Mouse (Mus musculus) midbrain, embryonic 13.5 days (tissue): ENCODE measurements around the gene Irf2. TPM values are rescaled to one million over a fixed set of nuclear protein-coding genes. Genes with fewer than 3 reads are reported as not detected.

ENCODE experiments used
- ATAC-seq: fragments of 200-750 bp; cut with Nextera tagmentation; 2 replicates; pipeline ENCODE4 v1.8.0; 2017; ENCODE audit warnings: mild to moderate bottlenecking, moderate TSS enrichment, moderate library complexity
- H3K27ac ChIP-seq: fragments of 300-500 bp; sonication (generic); 2 replicates; pipeline ENCODE4 v1.5.1; 2015; ENCODE audit warnings: inconsistent platforms, mild to moderate bottlenecking, moderate library complexity
- H3K27me3 ChIP-seq: fragments of 300-500 bp; sonication (generic); 2 replicates; pipeline ENCODE4 v1.6.1; 2015; ENCODE audit warnings: mild to moderate bottlenecking, inconsistent platforms
- H3K36me3 ChIP-seq: fragments of 300-500 bp; sonication (generic); 2 replicates; pipeline ENCODE4 v1.6.1; 2015; ENCODE audit warnings: mild to moderate bottlenecking, inconsistent platforms
- H3K4me1 ChIP-seq: fragments of 300-500 bp; sonication (generic); replicated peaks from 2 replicates; pipeline ENCODE4 v1.6.1; 2015; ENCODE audit warnings: inconsistent platforms
- H3K4me2 ChIP-seq: fragments of 300-500 bp; sonication (generic); replicated peaks from 2 replicates; pipeline ENCODE4 v1.6.1; 2015; ENCODE audit warnings: moderate library complexity, mild to moderate bottlenecking, inconsistent platforms
- H3K4me3 ChIP-seq: fragments of 300-500 bp; sonication (generic); replicated peaks from 2 replicates; pipeline ENCODE4 v1.5.1; 2015; ENCODE audit warnings: mild to moderate bottlenecking, inconsistent platforms
- H3K9ac ChIP-seq: fragments of 300-500 bp; sonication (generic); replicated peaks from 2 replicates; pipeline ENCODE4 v1.6.1; 2015; ENCODE audit warnings: mild to moderate bottlenecking, inconsistent platforms
- H3K9me3 ChIP-seq: fragments of 300-500 bp; sonication (generic); 2 replicates; pipeline ENCODE4 v1.6.1; 2016; ENCODE audit warnings: mild to moderate bottlenecking, inconsistent platforms
- WGBS: fragments of 180-500 bp; shearing (Covaris S2); methylation state at CpG from one replicate; pipeline ENCODE4 v1.1.7; 2015; 5-methylcytosine and 5-hydroxymethylcytosine counted together
- polyA plus RNA-seq: library from polyadenylated mRNA; unstranded; fragments of >200 nt; fragmentation: Nextera tagmentation; extraction: Ambion mirVana; gene quantifications from 2 replicates; pipeline ENCODE4 v1.2.1, GENCODE M21; 2015

Irf2 gene
- polyA plus RNA-seq, 1 experiment from 2014 or later = 9.8 TPM

GRCm38 (mm10) chr8:46760701-46761100 lies 21.2 kb downstream of the Irf2 start:
- H3K4me1 ChIP-seq = no peaks in the 10 kb centered on the region
- H3K36me3 ChIP-seq = no peaks in the 10 kb centered on the region
- no peak for ATAC-seq
- 93% methylated on average over 7 of the region's 7 CpGs for WGBS
- H3K27ac ChIP-seq = no peak overlapping the region
- no peak overlapping the region for H3K9ac ChIP-seq
- no peaks in the 10 kb centered on the region for H3K9me3 ChIP-seq
- H3K27me3 ChIP-seq = no peaks in the 10 kb centered on the region
- H3K4me3 ChIP-seq = no peak overlapping the region
- H3K4me2 ChIP-seq = no peak overlapping the region

GRCm38 (mm10) chr8:46761454-46761853 lies 21.9 kb downstream of the Irf2 start:
- no peak for ATAC-seq
- Histone ChIP-seq H3K27ac (no peak overlapping the region), H3K27me3 (no peaks in the 10 kb centered on the region), H3K9ac (no peak overlapping the region), H3K4me1 (no peaks in the 10 kb centered on the region), H3K36me3 (no peaks in the 10 kb centered on the region), H3K4me2 (no peak overlapping the region), H3K9me3 (no peaks in the 10 kb centered on the region), H3K4me3 (no peak overlapping the region)
- 85% methylated on average over 6 of the region's 6 CpGs for WGBS

DNA sequence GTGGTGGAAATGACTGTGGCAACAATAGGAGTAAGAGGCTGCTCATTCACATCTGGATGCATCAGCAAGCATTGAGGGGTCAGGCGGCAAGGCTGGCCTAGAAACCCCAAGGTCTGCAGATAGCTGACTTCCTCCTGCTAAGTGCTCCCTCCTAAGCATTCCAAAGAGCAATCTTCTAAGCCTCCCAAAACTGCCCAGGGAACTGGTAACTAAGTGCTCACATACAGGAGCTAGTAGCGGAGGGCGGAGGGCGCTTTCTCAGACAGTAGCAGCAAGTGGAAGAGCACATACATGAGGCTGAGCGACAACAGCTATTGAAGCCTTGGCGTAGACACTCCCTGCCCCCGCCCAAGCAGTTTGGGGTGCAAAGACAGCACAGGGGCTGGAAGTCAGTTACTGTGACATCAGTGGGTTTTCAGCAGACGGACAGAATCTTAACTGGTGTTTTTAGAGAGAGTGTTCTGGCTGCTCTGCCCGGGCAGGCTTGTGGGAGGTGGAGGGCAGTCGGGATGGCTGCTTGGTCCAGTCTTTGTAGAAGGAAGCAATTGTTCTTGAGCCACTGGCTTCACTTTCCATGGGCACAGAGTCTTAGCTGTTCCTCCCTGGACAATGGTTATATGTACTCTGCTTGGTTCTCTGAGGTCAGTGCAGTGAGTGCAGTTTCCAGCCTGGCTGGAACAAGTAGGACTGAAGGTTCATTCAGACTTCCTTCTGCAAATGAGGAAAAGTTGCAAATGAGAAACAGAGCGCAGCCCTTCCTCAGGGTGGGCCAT lies 30.1 kb downstream of the Irf2 start:
- ATAC-seq = no peak
- Histone ChIP-seq H3K4me1 (peaks cover 27% of the 10 kb centered on the region), H3K4me3 (no peak overlapping the region), H3K4me2 (no peak overlapping the region), H3K27me3 (no peaks in the 10 kb centered on the region), H3K27ac (no peak overlapping the region), H3K9me3 (0 out of 2 replicates have a peak, but pooled peaks cover 5% of the 10 kb centered on the region), H3K9ac (no peak overlapping the region), H3K36me3 (no peaks in the 10 kb centered on the region)
- 67% methylated on average over 11 of the region's 11 CpGs for WGBS

DNA sequence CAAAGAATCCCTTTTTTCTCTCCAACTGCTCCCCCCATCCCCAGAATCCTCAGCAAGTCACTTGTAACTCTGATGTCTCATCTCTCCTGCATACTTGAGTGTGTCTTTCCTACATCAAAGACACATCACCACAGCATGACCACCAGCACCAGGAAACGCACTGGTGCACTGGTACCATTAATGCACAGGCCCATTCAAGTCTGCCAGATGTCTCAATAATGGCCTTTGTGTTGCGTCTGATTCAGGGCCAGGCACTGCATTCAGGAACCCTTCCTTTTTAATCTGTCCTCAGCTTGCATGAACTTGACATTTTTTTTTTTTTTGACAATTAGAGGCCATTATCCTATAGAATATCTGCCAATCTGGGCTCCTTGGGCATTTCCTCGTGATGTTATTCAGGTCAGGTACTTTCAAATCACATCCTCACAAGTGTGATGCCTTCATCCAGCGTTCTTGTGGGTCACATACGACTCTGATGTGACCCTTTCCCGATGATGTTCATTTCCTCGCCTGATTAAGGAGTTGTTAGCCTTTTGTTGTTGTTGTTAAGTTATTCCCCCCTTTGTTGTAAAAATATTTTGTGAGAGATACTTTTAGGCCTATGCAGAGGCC lies 31.5 kb downstream of the Irf2 start:
- no peak overlapping the region for H3K4me2 ChIP-seq
- 13% methylated on average over 7 of the region's 7 CpGs for WGBS
- peak; percentile 62 for ATAC-seq

GRCm38 (mm10) chr8:46772801-46773200 lies 33.3 kb downstream of the Irf2 start:
- no peak overlapping the region for H3K9ac ChIP-seq
- H3K9me3 ChIP-seq = 0 out of 2 replicates have a peak, but pooled peaks cover 7% of the 10 kb centered on the region
- H3K36me3 ChIP-seq = no peaks in the 10 kb centered on the region
- no peak for ATAC-seq
- H3K27ac ChIP-seq = no peak overlapping the region
- no peak overlapping the region for H3K4me3 ChIP-seq
- WGBS = 92% methylated on average over 6 of the region's 6 CpGs
- peaks cover 27% of the 10 kb centered on the region for H3K4me1 ChIP-seq
- H3K4me2 ChIP-seq = no peak overlapping the region
- no peaks in the 10 kb centered on the region for H3K27me3 ChIP-seq

More for the DNA sequence above, 31.5 kb downstream of the Irf2 start:
- Histone ChIP-seq H3K9ac (no peak overlapping the region), H3K4me1 (peaks cover 27% of the 10 kb centered on the region), H3K27ac (no peak overlapping the region), H3K36me3 (no peaks in the 10 kb centered on the region), H3K9me3 (0 out of 2 replicates have a peak, but pooled peaks cover 7% of the 10 kb centered on the region), H3K27me3 (no peaks in the 10 kb centered on the region), H3K4me3 (no peak overlapping the region)

- H3K36me3 ChIP-seq = 0 out of 2 replicates have a peak, but pooled peaks cover 4% of the 10 kb centered on the region
- H3K9ac ChIP-seq = no peak overlapping the region
- no peak overlapping the region for H3K4me2 ChIP-seq
- no peak overlapping the region for H3K27ac ChIP-seq
- no peaks in the 10 kb centered on the region for H3K27me3 ChIP-seq
- 89% methylated on average over 10 of the region's 10 CpGs for WGBS
- no peaks in the 10 kb centered on the region for H3K4me1 ChIP-seq
- ATAC-seq = no peak
- no peak overlapping the region for H3K4me3 ChIP-seq
- 0 out of 2 replicates have a peak, but pooled peaks cover 7% of the 10 kb centered on the region for H3K9me3 ChIP-seq
These were observed 38.4 kb downstream of the Irf2 start for GRCm38 (mm10) chr8:46777760-46778460.

GRCm38 (mm10) chr8:46781067-46781657 lies 41.6 kb downstream of the Irf2 start:
- H3K36me3 ChIP-seq = 0 out of 2 replicates have a peak, but pooled peaks cover 4% of the 10 kb centered on the region
- H3K9me3 ChIP-seq = no peaks in the 10 kb centered on the region
- 94% methylated on average over 6 of the region's 6 CpGs for WGBS
- no peak for ATAC-seq
- no peaks in the 10 kb centered on the region for H3K27me3 ChIP-seq
- no peak overlapping the region for H3K27ac ChIP-seq
- no peak overlapping the region for H3K4me3 ChIP-seq
- H3K9ac ChIP-seq = no peak overlapping the region
- no peaks in the 10 kb centered on the region for H3K4me1 ChIP-seq
- no peak overlapping the region for H3K4me2 ChIP-seq

DNA sequence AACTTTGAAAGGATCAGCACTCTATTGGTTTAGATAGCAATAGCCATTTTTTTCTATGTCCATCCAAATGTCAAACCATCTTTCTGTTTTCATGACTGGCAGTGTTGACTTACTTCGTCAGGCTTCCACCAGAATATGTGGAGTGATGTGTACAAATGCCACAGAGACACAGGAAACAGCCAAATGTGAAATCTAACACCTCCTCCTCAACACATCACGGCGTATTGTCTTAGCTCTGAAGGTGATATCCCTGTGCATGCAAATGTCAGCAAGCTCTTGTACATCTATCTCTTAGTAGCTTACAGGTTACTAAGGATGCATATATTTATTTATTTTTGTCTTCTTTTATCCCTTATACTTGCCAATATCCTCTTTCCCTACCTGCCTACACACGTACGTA lies 42.7 kb downstream of the Irf2 start:
- 94% methylated on average over 5 of the region's 5 CpGs for WGBS
- Histone ChIP-seq H3K36me3 (0 out of 2 replicates have a peak, but pooled peaks cover 4% of the 10 kb centered on the region), H3K27ac (no peak overlapping the region), H3K4me2 (no peak overlapping the region), H3K4me1 (no peaks in the 10 kb centered on the region), H3K4me3 (no peak overlapping the region), H3K9me3 (no peaks in the 10 kb centered on the region), H3K9ac (no peak overlapping the region), H3K27me3 (no peaks in the 10 kb centered on the region)
- ATAC-seq = no peak

DNA sequence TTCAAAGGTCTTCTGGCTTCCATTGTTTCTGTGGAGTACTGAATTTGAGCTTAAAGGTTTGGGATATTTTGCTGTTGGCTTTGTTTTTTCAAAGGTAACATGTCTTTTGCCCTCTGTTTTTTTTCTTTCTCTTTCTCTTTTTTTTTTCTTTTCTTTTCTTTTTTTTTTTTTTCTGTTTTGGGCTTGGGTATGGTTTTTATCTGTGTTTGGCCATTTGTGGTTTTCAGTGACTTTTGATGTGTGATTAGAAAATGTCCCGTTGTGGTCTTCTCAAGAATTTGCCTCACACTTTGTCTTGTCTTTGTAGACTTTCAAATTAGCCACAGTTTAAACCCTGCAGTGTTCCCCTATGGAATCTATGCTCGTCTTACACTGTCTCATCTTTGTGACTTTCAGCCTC lies 45.5 kb downstream of the Irf2 start:
- H3K9me3 ChIP-seq = no peaks in the 10 kb centered on the region
- ATAC-seq = no peak
- H3K9ac ChIP-seq = no peak overlapping the region
- no peaks in the 10 kb centered on the region for H3K4me1 ChIP-seq
- H3K4me2 ChIP-seq = no peak overlapping the region
- no peaks in the 10 kb centered on the region for H3K36me3 ChIP-seq
- no peaks in the 10 kb centered on the region for H3K27me3 ChIP-seq
- 51% methylated on average over 2 of the region's 2 CpGs for WGBS
- no peak overlapping the region for H3K27ac ChIP-seq
- no peak overlapping the region for H3K4me3 ChIP-seq

GRCm38 (mm10) chr8:46785926-46786325 lies 46.4 kb downstream of the Irf2 start:
- no peak overlapping the region for H3K9ac ChIP-seq
- no peaks in the 10 kb centered on the region for H3K9me3 ChIP-seq
- 92% methylated on average over 6 of the region's 6 CpGs for WGBS
- no peak overlapping the region for H3K4me3 ChIP-seq
- no peaks in the 10 kb centered on the region for H3K27me3 ChIP-seq
- no peak for ATAC-seq
- no peak overlapping the region for H3K27ac ChIP-seq
- no peak overlapping the region for H3K4me2 ChIP-seq
- H3K4me1 ChIP-seq = no peaks in the 10 kb centered on the region
- no peaks in the 10 kb centered on the region for H3K36me3 ChIP-seq

DNA sequence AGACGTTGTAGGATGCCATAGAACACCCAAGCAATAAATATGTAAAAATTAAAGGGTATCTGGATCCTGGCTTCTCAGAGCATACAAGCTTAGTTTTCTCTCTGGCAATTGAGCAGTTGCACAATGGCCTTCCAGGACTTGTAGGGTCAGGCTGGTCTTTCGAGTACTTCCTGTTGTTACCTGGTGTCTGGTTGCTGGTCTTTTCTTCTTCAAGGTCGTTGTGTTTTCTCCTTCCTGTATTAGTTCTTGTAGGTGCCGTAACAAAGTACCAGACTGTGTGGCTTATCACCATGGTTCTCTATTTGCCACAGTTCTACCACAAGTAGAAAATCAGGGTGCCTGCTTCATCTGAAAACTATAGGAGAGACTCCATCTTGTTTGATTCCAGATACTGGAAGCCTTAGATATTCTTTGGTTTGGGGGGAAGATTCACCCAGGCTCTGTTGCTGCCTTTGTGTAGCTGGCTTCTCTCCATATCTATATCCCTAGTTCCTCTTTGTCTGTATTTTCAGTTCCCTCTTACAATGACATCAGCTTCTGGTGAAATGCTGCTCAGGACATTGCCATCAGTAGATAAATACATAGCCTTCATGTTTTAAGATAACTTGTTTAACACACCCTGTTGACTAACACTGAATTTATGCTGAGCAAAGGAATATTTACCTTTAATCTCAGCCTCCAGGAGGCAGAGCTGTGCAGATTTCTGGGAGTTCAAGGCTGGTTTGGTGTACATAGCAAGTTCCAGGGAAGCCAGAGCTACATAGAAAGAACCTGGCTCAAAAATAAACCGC lies 49.8 kb downstream of the Irf2 start:
- Histone ChIP-seq H3K4me2 (no peak overlapping the region), H3K27ac (no peak overlapping the region), H3K4me3 (no peak overlapping the region), H3K36me3 (no peaks in the 10 kb centered on the region), H3K9ac (no peak overlapping the region), H3K9me3 (no peaks in the 10 kb centered on the region), H3K27me3 (no peaks in the 10 kb centered on the region), H3K4me1 (no peaks in the 10 kb centered on the region)
- 94% methylated on average over 5 of the region's 5 CpGs for WGBS
- no peak for ATAC-seq
